Mouse (Mus musculus) left cerebral cortex, postnatal 36 days (tissue): ENCODE results near the gene Hist1h1t. TPM values are rescaled to one million over a fixed set of nuclear protein-coding genes. Genes with fewer than 3 reads are reported as not detected.

Source experiments
- DNase-seq, 2 experiments: peaks; one replicate each; pipeline ENCODE4 v3.0.0; 2021 to 2022; ENCODE audit warnings: low spot score in 2 of 2, mixed read lengths in 1 of 2
- intact Hi-C: fragments of 180-260 bp; cut with DNase I; formaldehyde crosslinking; loops from one replicate; pipeline ENCODE4 v1.15.1; 2025
- microRNA-seq: library from miRNA; unstranded; fragments of <30 nt; microRNA quantifications from one replicate; pipeline ENCODE4 v1.2.0, GENCODE M21; 2022
- total RNA-seq, 2 experiments: library from RNA; stranded (reverse); gene quantifications; 2 replicates each; pipeline ENCODE4 v1.2.3; 2021

Gene Hist1h1t
- total RNA-seq, 2 experiments from 2014 or later = not detected

- intact Hi-C loops = loop anchor here (5.0 kb wide), 1 partner anchor 1703 kb away; the partner anchor contains the start of genes Hist1h2ag, Hist1h2bj and Hist1h4i
- peak; percentile 70 to 84 for DNase-seq
Measured at GRCm38 (mm10) chr13:23745381-23746161, 50.0 kb downstream of the Hist1h1t start, which contains the start of gene Hist1h3c. Gene Hist1h3c, minus strand, starts transcription at chr13:23745602.

Small RNA genes within 50 kb of the gene (microRNA-seq; reads per million reads assigned to microRNA genes)
- gene Gm44314 = not detected
- not detected for gene Gm44350

Other genes starting within 250 kb of the Hist1h1t start
- not detected for gene Btn1a1, start 229.9 kb upstream of the Hist1h1t start, total RNA-seq
- 1 to 10 TPM in 1 of 2 experiments, under 1 TPM in 1; 0.93 to 1.5 TPM for gene Btn2a2, start 207.0 kb upstream of the Hist1h1t start, total RNA-seq
- gene Hist1h4h, start 164.8 kb upstream of the Hist1h1t start, total RNA-seq = 100 to 1,000 TPM; 319 to 326 TPM
- 1 to 10 TPM; 6.2 to 7.0 TPM for gene Hist1h2af, start 161.9 kb upstream of the Hist1h1t start, total RNA-seq
- gene Hist1h3g, start 160.4 kb upstream of the Hist1h1t start, total RNA-seq = 1 to 10 TPM; 3.6 to 4.6 TPM
- gene Hist1h2bh, start 152.4 kb upstream of the Hist1h1t start, total RNA-seq = 1 to 10 TPM in 1 of 2 experiments, under 1 TPM in 1; 0.79 to 1.2 TPM
- gene Hist1h3f, start 151.8 kb upstream of the Hist1h1t start, total RNA-seq = 10 to 100 TPM; 17.9 to 18.2 TPM
- 100 to 1,000 TPM; 173 to 184 TPM for gene Hist1h4f, start 144.2 kb upstream of the Hist1h1t start, total RNA-seq
- 1 to 10 TPM; 4.7 to 6.5 TPM for gene Hist1h1d, start 142.6 kb upstream of the Hist1h1t start, total RNA-seq
- gene Hist1h3e, start 133.4 kb upstream of the Hist1h1t start, total RNA-seq = 10 to 100 TPM; 46.6 to 51.6 TPM
- gene Hist1h2ae, start 124.6 kb upstream of the Hist1h1t start, total RNA-seq = 1 to 10 TPM; 6.2 to 7.8 TPM
- gene Hist1h2bg, start 124.4 kb upstream of the Hist1h1t start, total RNA-seq = 10 to 100 TPM; 86.3 to 99.7 TPM
- gene Hist1h2bf, start 121.6 kb upstream of the Hist1h1t start, total RNA-seq = 10 to 100 TPM; 20.6 to 28.9 TPM
- 1 to 10 TPM; 3.1 to 8.2 TPM for gene Hist1h2ad, start 121.4 kb upstream of the Hist1h1t start, total RNA-seq
- 10 to 100 TPM in 1 of 2 experiments, 1 to 10 TPM in 1; 7.7 to 10.8 TPM for gene Hist1h3d, start 120.1 kb upstream of the Hist1h1t start, total RNA-seq
- gene Hist1h4d, start 114.2 kb upstream of the Hist1h1t start, total RNA-seq = 100 to 1,000 TPM; 160 to 166 TPM
- 1 to 10 TPM; 7.0 to 7.4 TPM for gene Hist1h2be, start 74.7 kb upstream of the Hist1h1t start, total RNA-seq
- gene Hist1h1e, start 73.3 kb upstream of the Hist1h1t start, total RNA-seq = 10 to 100 TPM; 70.8 to 73.2 TPM
- 1 to 10 TPM; 2.5 to 2.9 TPM for gene Hist1h2ac, start 11.9 kb upstream of the Hist1h1t start, total RNA-seq
- gene Hist1h2bc, start 11.6 kb upstream of the Hist1h1t start, total RNA-seq = 10 to 100 TPM; 32.1 to 33.8 TPM
- gene Hist1h4c, start 2.6 kb downstream of the Hist1h1t start, total RNA-seq = 100 to 1,000 TPM; 107 to 117 TPM
- gene Hfe, start 15.0 kb downstream of the Hist1h1t start, total RNA-seq = 1 to 10 TPM; 2.4 to 3.7 TPM
- gene Hist1h1c, start 43.0 kb downstream of the Hist1h1t start, total RNA-seq = 10 to 100 TPM; 68.2 to 74.7 TPM
- gene Hist1h3c, start 49.8 kb downstream of the Hist1h1t start, total RNA-seq = 1 to 10 TPM; 1.9 to 2.6 TPM
- 10 to 100 TPM; 17.9 to 19.8 TPM for gene Hist1h2bb, start 50.9 kb downstream of the Hist1h1t start, total RNA-seq
- gene Hist1h2ab, start 55.3 kb downstream of the Hist1h1t start, total RNA-seq = 10 to 100 TPM; 28.3 to 44.5 TPM
- 10 to 100 TPM in 1 of 2 experiments, 1 to 10 TPM in 1; 9.7 to 14.5 TPM for gene Hist1h3b, start 56.5 kb downstream of the Hist1h1t start, total RNA-seq
- gene Hist1h4b, start 61.2 kb downstream of the Hist1h1t start, total RNA-seq = 10 to 100 TPM; 87.5 to 90.3 TPM
- gene Hist1h4a, start 65.4 kb downstream of the Hist1h1t start, total RNA-seq = 10 to 100 TPM; 62.2 to 71.7 TPM
- gene Hist1h3a, start 66.6 kb downstream of the Hist1h1t start, total RNA-seq = 10 to 100 TPM; 41.3 to 42.8 TPM
- 10 to 100 TPM; 26.1 to 28.4 TPM for gene Hist1h1a, start 67.9 kb downstream of the Hist1h1t start, total RNA-seq
- gene Trim38, start 74.1 kb downstream of the Hist1h1t start, total RNA-seq = not detected
- gene Slc17a2, start 111.2 kb downstream of the Hist1h1t start, total RNA-seq = not detected
- not detected for gene Slc17a3, start 143.6 kb downstream of the Hist1h1t start, total RNA-seq
- gene Slc17a1, start 171.9 kb downstream of the Hist1h1t start, total RNA-seq = not detected
- gene Slc17a4, start 219.2 kb downstream of the Hist1h1t start, total RNA-seq = not detected
- not detected for gene Hist1h2ba, start 238.3 kb downstream of the Hist1h1t start, total RNA-seq
- not detected for gene Hist1h2aa, start 238.6 kb downstream of the Hist1h1t start, total RNA-seq